Mouse (Mus musculus) ES-Bruce4 (cell line): ENCODE measurements around the gene Tbxas1.

Experiments
- CTCF ChIP-seq: IDR thresholded peaks from one replicate; pipeline ENCODE4 v1.8.1; 2011; ENCODE audit warnings: low read depth, low read length
- POLR2A ChIP-seq: IDR thresholded peaks from one replicate; pipeline ENCODE4 v1.8.1; 2011; ENCODE audit warnings: low read length; ENCODE audit not compliant: insufficient read depth

- no peak for TF ChIP-seq CTCF
- no peak for TF ChIP-seq POLR2A
Observed at GRCm38 (mm10) chr6:38926963-38927361, 51.8 kb downstream of the Tbxas1 start.
